Mouse (Mus musculus): ENCODE results near the gene Slc27a4.

Slc27a4 gene

GRCm38 (mm10) chr2:29820025-29820817 is 17.8 kb downstream of the Slc27a4 start, which contains the start of gene Urm1:
Urm1 (plus strand) TSS chr2:29820075.
- DNase-seq (ENCODE audit: low read depth, low spot score): no peak

GRCm38 (mm10) chr2:29826318-29826925 is 24.0 kb downstream of the Slc27a4 start:
- DNase-seq (ENCODE audit: low read depth, low spot score): no peak

GRCm38 (mm10) chr2:29826926-29827708 is 24.7 kb downstream of the Slc27a4 start:
- peak; percentile 94 for DNase-seq (ENCODE audit: low read depth, low spot score)

DNA sequence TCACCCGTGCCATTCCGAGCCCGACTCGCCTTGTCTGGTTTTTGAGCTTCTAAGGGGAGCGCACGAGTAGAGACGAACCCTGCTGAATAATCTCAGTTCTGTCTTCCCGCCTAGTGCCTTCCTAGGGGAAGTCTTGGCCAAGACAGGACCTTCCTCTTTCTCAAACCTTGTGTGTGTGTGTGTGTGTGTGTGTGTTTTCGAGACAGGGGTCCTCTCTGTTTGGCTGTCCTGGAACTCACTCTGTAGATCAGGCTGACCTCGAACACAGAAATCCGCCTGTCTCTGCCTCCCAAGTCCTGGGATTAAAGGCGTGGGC is 25.2 kb downstream of the Slc27a4 start:
- DNase-seq (ENCODE audit: low read depth, low spot score): no peak

GRCm38 (mm10) chr2:29831106-29831505 is 28.7 kb downstream of the Slc27a4 start:
- no peak for DNase-seq (ENCODE audit: low read depth, low spot score)

- no peak for DNase-seq (ENCODE audit: low read depth, low spot score)
These were observed 31.4 kb downstream of the Slc27a4 start for GRCm38 (mm10) chr2:29833796-29834195.

DNA sequence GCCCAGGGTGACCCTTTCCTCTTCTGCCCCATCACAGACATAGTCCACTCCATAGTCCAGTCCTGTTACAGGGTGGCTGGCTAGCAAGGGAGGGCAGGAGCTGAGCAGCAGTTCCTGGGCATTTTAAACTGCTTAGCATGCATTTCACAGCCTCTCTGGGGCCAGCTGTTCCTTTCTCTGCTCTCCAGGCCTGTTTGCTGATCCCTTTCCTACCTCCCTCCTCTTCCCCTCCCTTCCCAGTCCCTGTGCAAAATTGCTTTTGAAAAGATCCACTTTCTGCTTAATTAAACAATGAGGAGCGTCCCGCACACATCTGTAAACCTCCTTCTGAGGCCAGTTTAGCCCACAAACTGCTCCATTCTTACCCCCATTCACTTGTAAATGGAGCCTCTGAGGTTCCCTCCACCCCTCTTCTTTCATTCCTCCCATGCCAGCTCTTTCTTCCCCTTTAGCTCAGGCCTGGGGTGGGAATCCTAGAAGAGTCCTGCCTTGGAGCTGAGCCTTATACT is 33.0 kb downstream of the Slc27a4 start:
- no peak for DNase-seq (ENCODE audit: low read depth, low spot score)

- DNase-seq (ENCODE audit: low read depth, low spot score): no peak
These were observed 37.0 kb downstream of the Slc27a4 start for GRCm38 (mm10) chr2:29839460-29839859.

DNA sequence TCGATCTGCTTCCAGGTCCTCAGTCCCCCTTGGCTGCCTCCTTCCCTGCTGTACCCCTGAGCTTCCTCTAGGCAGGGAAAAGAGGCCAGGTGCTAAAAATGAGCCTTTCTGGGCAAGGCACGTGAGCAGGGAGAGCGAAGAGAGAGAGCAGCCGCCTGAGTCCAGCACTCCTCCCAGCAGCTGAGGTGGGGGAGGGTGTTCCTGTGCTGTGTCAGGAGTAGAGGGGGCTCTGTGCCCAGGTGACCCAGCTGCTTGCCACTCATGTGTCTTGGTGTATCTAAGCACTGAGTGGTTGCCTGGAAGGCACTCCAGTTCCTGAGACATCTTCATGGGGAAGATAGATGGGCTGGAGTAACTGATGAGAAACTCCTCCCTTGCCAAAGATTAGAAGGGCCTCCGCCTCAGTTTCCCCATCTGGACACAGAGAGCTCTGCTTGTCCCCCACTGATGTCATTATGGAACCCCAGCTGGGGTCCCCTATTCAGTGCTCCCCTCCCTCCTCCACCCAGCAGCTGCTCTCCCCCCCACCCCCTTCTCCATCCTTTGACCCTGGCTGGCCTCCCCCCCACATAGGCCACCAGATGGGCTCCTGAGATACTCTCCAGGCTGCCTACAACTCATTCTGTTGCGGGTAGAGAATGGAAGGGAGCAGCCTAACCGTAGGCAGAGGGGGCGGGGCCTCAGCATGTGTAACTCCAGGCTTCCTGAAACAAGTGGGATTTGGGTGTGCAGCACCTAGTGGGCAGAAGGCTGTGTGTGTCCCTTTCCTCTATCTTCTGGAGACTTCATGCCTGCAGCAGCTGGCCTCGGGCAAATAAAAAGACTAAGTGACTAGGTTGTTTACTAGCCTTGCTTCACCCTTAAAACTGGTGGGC is 41.0 kb downstream of the Slc27a4 start:
- DNase-seq (ENCODE audit: low read depth, low spot score): no peak

DNA sequence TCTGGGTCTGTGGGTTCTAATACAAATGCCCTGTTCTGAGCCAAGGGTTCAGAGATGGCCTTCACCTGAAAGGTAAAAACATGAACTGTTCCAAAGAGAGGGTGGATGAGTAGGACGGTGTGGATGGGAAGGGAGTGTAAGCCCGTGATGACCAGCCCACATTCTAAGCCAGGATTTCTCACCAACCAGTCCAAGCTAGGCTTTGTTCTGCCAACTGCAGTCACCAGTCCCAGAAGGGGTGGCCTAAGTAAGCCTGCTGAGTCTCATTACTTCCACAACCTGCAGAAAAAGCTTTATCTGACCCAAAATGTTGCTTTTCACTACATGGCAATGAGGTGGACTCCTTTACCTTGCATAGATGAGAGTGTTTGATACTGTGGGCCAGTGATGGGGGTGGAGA is 41.7 kb downstream of the Slc27a4 start:
- DNase-seq (ENCODE audit: low read depth, low spot score): no peak

DNA sequence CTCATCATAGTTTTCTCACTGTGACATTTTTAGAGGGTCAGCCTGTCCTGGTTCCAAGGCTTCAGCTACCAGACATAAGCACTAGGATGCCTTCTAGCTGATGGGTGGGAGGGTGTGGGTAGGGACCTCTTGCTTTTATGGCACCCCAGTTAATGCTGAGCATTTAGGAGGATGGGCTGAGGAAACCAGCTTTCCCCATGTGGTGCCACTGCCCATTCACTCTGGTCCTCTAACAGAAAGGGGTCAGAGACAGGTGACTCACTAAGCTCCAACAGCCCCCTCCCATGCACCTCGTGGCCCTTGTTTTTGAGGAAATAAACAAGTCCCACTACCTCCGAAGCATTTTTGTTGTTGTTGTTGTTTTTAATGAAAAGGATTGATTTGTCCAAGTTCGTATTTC is 42.2 kb downstream of the Slc27a4 start:
- DNase-seq (ENCODE audit: low read depth, low spot score): no peak

DNA sequence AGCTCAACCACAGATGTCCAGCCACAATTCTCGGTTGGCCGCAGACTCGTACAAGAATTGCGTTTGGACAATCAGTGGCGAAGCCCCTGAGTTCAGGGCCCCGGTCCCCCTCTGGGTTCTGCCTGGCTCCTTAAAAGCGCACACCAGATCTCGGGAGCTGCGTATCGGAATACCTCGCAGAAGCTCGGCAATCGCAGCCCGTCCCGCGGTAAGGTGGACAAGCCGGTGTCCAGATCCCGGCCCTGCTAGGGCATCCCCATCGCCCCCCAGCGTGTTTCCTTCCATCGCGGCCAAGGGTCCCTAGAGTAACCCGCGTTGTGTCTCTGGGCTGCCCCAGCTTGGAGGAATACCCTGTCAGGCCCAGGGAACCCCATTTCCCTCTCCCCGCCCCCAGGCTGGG is 43.2 kb downstream of the Slc27a4 start:
- no peak for DNase-seq (ENCODE audit: low read depth, low spot score)

GRCm38 (mm10) chr2:29846061-29846853 is 43.8 kb downstream of the Slc27a4 start:
- no peak for DNase-seq (ENCODE audit: low read depth, low spot score)

DNA sequence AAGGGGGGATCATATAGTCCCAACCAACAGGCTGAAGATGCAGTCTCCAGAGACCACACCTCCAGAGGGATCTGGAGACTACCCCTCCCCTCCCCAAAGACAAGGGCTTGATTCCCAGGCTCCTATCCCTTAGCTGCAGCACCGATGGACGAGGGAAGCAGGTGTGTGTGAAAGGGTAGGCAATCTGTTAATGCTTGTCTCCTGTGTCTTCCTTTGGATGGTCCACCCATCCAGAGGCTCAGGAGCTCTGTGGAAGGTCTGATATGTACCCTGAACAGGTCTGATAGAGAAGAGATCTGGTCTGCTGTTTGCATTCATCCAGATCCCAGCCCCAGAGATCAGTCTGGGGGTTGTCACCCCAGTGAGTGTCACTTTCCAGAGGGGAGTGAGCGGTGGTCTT is 44.5 kb downstream of the Slc27a4 start:
- no peak for DNase-seq (ENCODE audit: low read depth, low spot score)

GRCm38 (mm10) chr2:29849041-29849440 is 46.6 kb downstream of the Slc27a4 start:
- DNase-seq (ENCODE audit: low read depth, low spot score): no peak

DNA sequence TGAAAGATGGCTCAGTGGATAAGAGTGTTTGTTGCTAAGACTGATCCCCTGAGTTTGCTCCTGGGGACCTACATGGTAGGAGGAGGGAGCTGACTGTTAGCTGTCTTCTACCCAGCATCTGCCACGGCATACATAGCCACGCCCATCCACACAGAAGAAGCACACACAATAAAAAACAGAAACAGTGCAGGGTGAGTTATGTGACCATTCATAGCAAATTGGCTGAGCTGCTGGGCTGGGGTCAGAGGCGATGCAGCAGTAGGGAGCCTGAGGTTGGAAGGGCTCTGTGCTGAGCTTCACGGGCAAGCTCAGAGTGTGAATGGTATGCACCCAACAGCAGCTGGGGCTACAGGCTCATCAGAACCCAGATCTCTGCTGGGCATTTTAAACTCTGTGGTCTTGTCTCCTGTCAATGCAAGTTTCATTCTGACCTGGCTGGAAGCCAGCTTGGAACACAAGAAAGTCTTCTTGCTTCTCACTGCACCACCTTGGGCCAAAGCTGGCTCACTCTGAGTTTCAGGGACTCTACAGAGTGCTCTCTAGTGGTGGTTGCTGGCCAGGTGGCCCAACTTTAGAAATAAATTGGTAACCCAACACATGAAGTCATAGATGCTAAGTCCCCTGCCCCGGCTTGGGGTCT is 47.5 kb downstream of the Slc27a4 start:
- no peak for DNase-seq (ENCODE audit: low read depth, low spot score)

- DNase-seq (ENCODE audit: low read depth, low spot score): no peak
These were observed 50.6 kb downstream of the Slc27a4 start for GRCm38 (mm10) chr2:29852957-29853485.

DNA sequence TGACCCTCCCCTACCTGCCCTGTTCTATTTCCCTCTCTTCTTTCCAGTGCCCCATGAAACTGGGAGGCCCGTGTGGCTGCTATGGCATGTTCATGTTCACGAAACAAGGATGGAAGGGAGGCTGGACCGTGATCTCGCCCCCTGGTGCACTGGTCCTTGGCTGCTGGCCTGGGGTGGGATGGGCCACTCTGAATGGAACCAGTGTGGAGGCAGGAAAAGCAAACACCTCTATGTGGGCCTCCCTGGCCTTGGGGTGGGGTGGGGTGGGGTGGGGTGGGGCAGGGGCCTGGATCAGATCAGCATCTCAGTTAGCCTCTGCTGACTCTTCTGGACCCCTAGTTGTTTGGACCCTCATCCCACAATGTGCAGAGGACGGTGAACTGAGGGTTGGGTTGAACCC is 51.3 kb downstream of the Slc27a4 start:
- DNase-seq (ENCODE audit: low read depth, low spot score): no peak

- no peak for DNase-seq (ENCODE audit: low read depth, low spot score)
These were observed 53.3 kb downstream of the Slc27a4 start for GRCm38 (mm10) chr2:29855585-29856210.
